Mouse (Mus musculus): ENCODE measurements around the gene Sec63. TPM values are rescaled to one million over a fixed set of nuclear protein-coding genes. Genes with fewer than 3 reads are reported as not detected.

The Sec63 gene
- polyA plus RNA-seq, 1 experiment from 2014 or later, result 26.1 TPM

- Histone ChIP-seq H3K27ac (no peak overlapping the region), H3K9me3 (peaks cover 8% of the 10 kb centered on the region; the same call in 1 of the 2 replicates), H3K27me3 (no peaks in the 10 kb centered on the region), H3K4me2 (replicated peaks) (no peak overlapping the region), H3K9ac (no peak overlapping the region), H3K4me3 (no peak overlapping the region), H3K4me1 (peaks cover 13% of the 10 kb centered on the region), H3K36me3 (no peaks in the 10 kb centered on the region)
- 62% methylated on average over 4 of the region's 4 CpGs for WGBS
- no peak for ATAC-seq (ENCODE audit: low FRiP score, low read depth)
Measured at GRCm38 (mm10) chr10:42854838-42855237, 93.5 kb downstream of the Sec63 start.

- Histone ChIP-seq H3K27me3 (no peaks in the 10 kb centered on the region), H3K4me1 (peaks cover 17% of the 10 kb centered on the region), H3K4me2 (replicated peaks) (no peak overlapping the region), H3K4me3 (no peak overlapping the region), H3K27ac (no peak overlapping the region; the same call in 1 of the 2 replicates), H3K9me3 (peaks cover 8% of the 10 kb centered on the region; the same call in 1 of the 2 replicates), H3K36me3 (no peaks in the 10 kb centered on the region), H3K9ac (no peak overlapping the region)
- no peak for ATAC-seq (ENCODE audit: low FRiP score, low read depth)
- WGBS, result 44% methylated on average over 5 of the region's 5 CpGs
Measured at GRCm38 (mm10) chr10:42855250-42855649, 94.0 kb downstream of the Sec63 start.

- Histone ChIP-seq H3K4me3 (no peak overlapping the region), H3K4me1 (peaks cover 22% of the 10 kb centered on the region), H3K36me3 (no peaks in the 10 kb centered on the region), H3K27ac (no peak overlapping the region), H3K4me2 (replicated peaks) (no peak overlapping the region), H3K9ac (no peak overlapping the region), H3K9me3 (peaks cover 8% of the 10 kb centered on the region; the same call in 1 of the 2 replicates), H3K27me3 (0 out of 2 replicates have a peak, but pooled peaks cover 5% of the 10 kb centered on the region)
- no peak for ATAC-seq (ENCODE audit: low FRiP score, low read depth)
- WGBS, result 98% methylated on average over 9 of the region's 9 CpGs
Measured at GRCm38 (mm10) chr10:42856574-42856973, 95.3 kb downstream of the Sec63 start.

- 91% methylated on average over 2 of the region's 2 CpGs for WGBS
- Histone ChIP-seq H3K4me3 (no peak overlapping the region), H3K27me3 (0 out of 2 replicates have a peak, but pooled peaks cover 6% of the 10 kb centered on the region), H3K36me3 (no peaks in the 10 kb centered on the region), H3K27ac (no peak overlapping the region), H3K4me1 (peaks cover 25% of the 10 kb centered on the region), H3K9ac (no peak overlapping the region), H3K4me2 (replicated peaks) (no peak overlapping the region), H3K9me3 (peaks cover 8% of the 10 kb centered on the region; the same call in 1 of the 2 replicates)
- no peak for ATAC-seq (ENCODE audit: low FRiP score, low read depth)
Measured at GRCm38 (mm10) chr10:42857021-42857420, 95.7 kb downstream of the Sec63 start.

- Histone ChIP-seq H3K4me2 (replicated peaks) (peak overlapping the region; percentile 55), H3K9me3 (no peaks in the 10 kb centered on the region), H3K36me3 (no peaks in the 10 kb centered on the region), H3K27me3 (0 out of 2 replicates have a peak, but pooled peaks cover 6% of the 10 kb centered on the region), H3K4me1 (peaks cover 48% of the 10 kb centered on the region), H3K9ac (no peak overlapping the region), H3K4me3 (no peak overlapping the region), H3K27ac (no peak overlapping the region)
- WGBS, result 10% methylated on average over 2 of the region's 2 CpGs
- no peak for ATAC-seq (ENCODE audit: low FRiP score, low read depth)
Measured at GRCm38 (mm10) chr10:42859781-42860158, 98.5 kb downstream of the Sec63 start.

GRCm38 (mm10) chr10:42860159-42860911 lies 99.0 kb downstream of the Sec63 start, which contains the start of gene Scml4:
Gene Scml4, plus strand, starts transcription at chr10:42860370.
- peaks cover 49% of the 10 kb centered on the region for H3K4me1 ChIP-seq
- whole genome bisulfite sequencing, result 36% methylated on average over 17 of the region's 17 CpGs
- no peak within 1 kb of the TSS for H3K27ac ChIP-seq
- peak within 1 kb of the TSS; percentile 20; the same call in 1 of the 2 replicates for H3K4me3 ChIP-seq
- no peaks in the 10 kb centered on the region for H3K9me3 ChIP-seq
- H3K4me2 ChIP-seq (replicated peaks), result peak within 1 kb of the TSS; percentile 55
- 0 out of 2 replicates have a peak, but pooled peaks have one; percentile 20 for ATAC-seq (ENCODE audit: low FRiP score, low read depth)
- no peaks in the 10 kb centered on the region for H3K36me3 ChIP-seq
- peak within 1 kb of the TSS; percentile 39; the same call in 1 of the 2 replicates for H3K9ac ChIP-seq
- H3K27me3 ChIP-seq, result 0 out of 2 replicates have a peak, but pooled peaks cover 6% of the 10 kb centered on the region

- Histone ChIP-seq H3K9me3 (no peaks in the 10 kb centered on the region), H3K27me3 (0 out of 2 replicates have a peak, but pooled peaks cover 6% of the 10 kb centered on the region), H3K4me3 (no peak overlapping the region), H3K9ac (no peak overlapping the region), H3K4me2 (replicated peaks) (no peak overlapping the region), H3K27ac (no peak overlapping the region), H3K36me3 (no peaks in the 10 kb centered on the region), H3K4me1 (peaks cover 50% of the 10 kb centered on the region)
- ATAC-seq (ENCODE audit: low FRiP score, low read depth), result no peak
- WGBS, result 80% methylated on average over 7 of the region's 7 CpGs
Measured at GRCm38 (mm10) chr10:42861446-42861845, 100.2 kb downstream of the Sec63 start.

GRCm38 (mm10) chr10:42862102-42862740 lies 100.9 kb downstream of the Sec63 start:
- Histone ChIP-seq H3K4me3 (peak overlapping the region; percentile 17), H3K27me3 (0 out of 2 replicates have a peak, but pooled peaks cover 6% of the 10 kb centered on the region), H3K4me2 (replicated peaks) (peak overlapping the region; percentile 70), H3K9ac (no peak overlapping the region), H3K9me3 (no peaks in the 10 kb centered on the region), H3K4me1 (peaks cover 50% of the 10 kb centered on the region), H3K36me3 (no peaks in the 10 kb centered on the region), H3K27ac (no peak overlapping the region)
- ATAC-seq (ENCODE audit: low FRiP score, low read depth), result no peak
- WGBS, result 23% methylated on average over 13 of the region's 13 CpGs

- Histone ChIP-seq H3K4me3 (no peak overlapping the region), H3K9ac (no peak overlapping the region), H3K36me3 (no peaks in the 10 kb centered on the region), H3K9me3 (no peaks in the 10 kb centered on the region), H3K27ac (no peak overlapping the region), H3K4me1 (peaks cover 50% of the 10 kb centered on the region), H3K4me2 (replicated peaks) (peak overlapping the region; percentile 70), H3K27me3 (0 out of 2 replicates have a peak, but pooled peaks cover 6% of the 10 kb centered on the region)
- ATAC-seq (ENCODE audit: low FRiP score, low read depth), result no peak
- 58% methylated on average over 4 of the region's 4 CpGs for WGBS
Measured at GRCm38 (mm10) chr10:42862806-42863205, 101.5 kb downstream of the Sec63 start.

- WGBS, result 27% methylated on average over 31 of the region's 31 CpGs
- Histone ChIP-seq H3K27ac (peak overlapping the region; percentile 65; the same call in 1 of the 2 replicates), H3K9ac (peak overlapping the region; percentile 53), H3K4me1 (peaks cover 50% of the 10 kb centered on the region), H3K9me3 (no peaks in the 10 kb centered on the region), H3K4me3 (peak overlapping the region; percentile 41), H3K4me2 (replicated peaks) (peak overlapping the region; percentile 70), H3K36me3 (no peaks in the 10 kb centered on the region), H3K27me3 (0 out of 2 replicates have a peak, but pooled peaks cover 6% of the 10 kb centered on the region)
- ATAC-seq (ENCODE audit: low FRiP score, low read depth), result peak; percentile 20; the same call in 1 of the 2 replicates
Measured at GRCm38 (mm10) chr10:42863621-42864391, 102.5 kb downstream of the Sec63 start.

- Histone ChIP-seq H3K4me3 (peak overlapping the region; percentile 41), H3K27me3 (0 out of 2 replicates have a peak, but pooled peaks cover 6% of the 10 kb centered on the region), H3K4me1 (peaks cover 44% of the 10 kb centered on the region), H3K27ac (peak overlapping the region; percentile 65; the same call in 1 of the 2 replicates), H3K36me3 (no peaks in the 10 kb centered on the region), H3K9ac (peak overlapping the region; percentile 53; the same call in 1 of the 2 replicates), H3K9me3 (no peaks in the 10 kb centered on the region), H3K4me2 (replicated peaks) (peak overlapping the region; percentile 70)
- peak; percentile 48 for ATAC-seq (ENCODE audit: low FRiP score, low read depth)
- 14% methylated on average over 5 of the region's 5 CpGs for WGBS
Measured at GRCm38 (mm10) chr10:42864696-42865095, 103.4 kb downstream of the Sec63 start.

Measured in limb, embryonic 13.5 days (tissue).